Mouse (Mus musculus) frontal cortex, adult (tissue): Measurements from ENCODE around the gene Agxt.

ENCODE experiments used
- ATAC-seq: cut with Nextera tagmentation; 2 replicates; pipeline ENCODE4 v1.9.2; 2017; ENCODE audit warnings: mild to moderate bottlenecking, moderate library complexity, mixed read lengths; ENCODE audit not compliant: low TSS enrichment

Gene Agxt

GRCm38 (mm10) chr1:93150907-93151661 lies 16.0 kb downstream of the Agxt start:
- ATAC-seq: no peak

- no peak for ATAC-seq
These were observed 22.5 kb downstream of the Agxt start for GRCm38 (mm10) chr1:93157566-93157965.

GRCm38 (mm10) chr1:93158916-93159315 lies 23.9 kb downstream of the Agxt start:
- no peak for ATAC-seq

- no peak for ATAC-seq
These were observed 24.8 kb downstream of the Agxt start for GRCm38 (mm10) chr1:93159566-93160500.

GRCm38 (mm10) chr1:93160501-93161133 lies 25.6 kb downstream of the Agxt start, which contains the start of gene 2310007B03Rik:
Gene 2310007B03Rik (minus strand): TSS chr1:93160948.
- ATAC-seq: no peak

- no peak for ATAC-seq
These were observed 26.3 kb downstream of the Agxt start for GRCm38 (mm10) chr1:93161350-93161749.

GRCm38 (mm10) chr1:93161921-93162320 lies 26.9 kb downstream of the Agxt start:
- no peak for ATAC-seq

- no peak for ATAC-seq
These were observed 27.5 kb downstream of the Agxt start for GRCm38 (mm10) chr1:93162588-93162987.

- ATAC-seq: no peak
These were observed 30.4 kb downstream of the Agxt start for GRCm38 (mm10) chr1:93165447-93165846.

GRCm38 (mm10) chr1:93166346-93167079 lies 31.5 kb downstream of the Agxt start:
- no peak for ATAC-seq

- ATAC-seq: no peak
These were observed 33.3 kb downstream of the Agxt start, which contains the start of gene Crocc2 for GRCm38 (mm10) chr1:93168295-93168775. Gene Crocc2 (plus strand): TSS chr1:93168725.

- ATAC-seq: peak; percentile 64
These were observed 38.6 kb downstream of the Agxt start for GRCm38 (mm10) chr1:93173665-93174064.

GRCm38 (mm10) chr1:93174399-93174798 lies 39.4 kb downstream of the Agxt start:
- ATAC-seq: peak; percentile 72

- ATAC-seq: no peak
These were observed 40.8 kb downstream of the Agxt start for GRCm38 (mm10) chr1:93175849-93176248.

GRCm38 (mm10) chr1:93176525-93177332 lies 41.7 kb downstream of the Agxt start:
- peak; percentile 18; the same call in 1 of the 2 replicates for ATAC-seq

- no peak for ATAC-seq
These were observed 47.2 kb downstream of the Agxt start for GRCm38 (mm10) chr1:93182281-93182680.

- peak; percentile 50; the same call in 1 of the 2 replicates for ATAC-seq
These were observed 49.2 kb downstream of the Agxt start for GRCm38 (mm10) chr1:93184071-93184828.

GRCm38 (mm10) chr1:93190726-93191305 lies 55.8 kb downstream of the Agxt start:
- no peak for ATAC-seq

GRCm38 (mm10) chr1:93194961-93195360 lies 59.9 kb downstream of the Agxt start:
- ATAC-seq: no peak
